Mouse (Mus musculus): ENCODE results near the gene Col15a1.

GRCm38 (mm10) chr4:47244651-47245050 lies 36.7 kb downstream of the Col15a1 start:
- TF ChIP-seq CTCF (IDR thresholded peaks at IDR 0.05; ENCODE audit: borderline replicate concordance, insufficient read depth, low read length): no peak
- TF ChIP-seq POLR2A (IDR thresholded peaks at IDR 0.05; ENCODE audit: low read depth, low read length): no peak
